Mouse (Mus musculus) embryonic fibroblast, embryonic 13.5 days (primary cell): ENCODE data around the gene Grhl3.

Experiments used
- CTCF ChIP-seq: IDR thresholded peaks from 2 replicates; pipeline ENCODE4 v1.5.1; 2011; ENCODE audit warnings: mild to moderate bottlenecking, control low read depth, low read length, moderate library complexity, borderline replicate concordance; ENCODE audit not compliant: insufficient read depth
- POLR2A ChIP-seq: IDR thresholded peaks from 2 replicates; pipeline ENCODE4 v1.6.1; 2011; ENCODE audit warnings: low read depth, mild to moderate bottlenecking, control low read depth, low read length, moderate library complexity

DNA sequence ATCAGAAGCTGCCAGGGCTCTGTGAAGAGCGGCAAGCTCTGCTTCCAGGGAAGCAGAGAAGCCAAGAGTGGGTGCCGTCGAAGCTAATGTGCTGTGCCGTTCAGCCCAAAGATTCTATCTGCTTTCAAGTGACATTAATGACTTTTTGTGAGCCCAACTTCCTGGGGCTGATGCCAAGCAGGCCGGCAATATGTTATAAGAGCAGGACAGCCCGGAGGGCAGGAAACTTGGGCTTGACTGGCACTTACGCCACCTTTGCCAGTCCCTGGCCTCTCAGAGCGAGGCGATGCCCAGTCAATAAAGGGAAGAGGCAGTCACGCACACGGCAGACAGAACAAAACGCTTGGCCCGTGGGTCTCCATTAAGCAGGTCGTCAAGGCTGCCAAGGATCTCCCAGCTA is 25.9 kb downstream of the Grhl3 start:
- no peak for TF ChIP-seq CTCF
- TF ChIP-seq POLR2A, result no peak
